Mouse (Mus musculus) adrenal gland, postnatal 10 days (tissue): Measurements from ENCODE around the gene Pdxk. TPM values are rescaled to one million over a fixed set of nuclear protein-coding genes. Genes with fewer than 3 reads are reported as not detected.

Experiments used
- microRNA-seq: library from miRNA; unstranded; fragments of <30 nt; microRNA quantifications from one replicate; pipeline ENCODE4 v1.2.0, GENCODE M21; 2021
- total RNA-seq, 2 experiments: library from RNA; stranded (reverse); gene quantifications; 2 replicates each; pipeline ENCODE4 v1.2.3; 2021

Gene Pdxk
- total RNA-seq, 2 experiments from 2014 or later, result 26.7 to 27.5 TPM

Small RNAs within 50 kb of the gene (microRNA-seq; reads per million reads assigned to microRNA genes)
- gene Mir6410, result not detected
- gene Mir6907, result 1.4 reads per million
- gene Mir6908, result not detected

Other genes starting within 250 kb of the Pdxk start
- 10 to 100 TPM; 44.3 to 53.2 TPM for gene Trappc10, start 220.3 kb downstream of the Pdxk start, total RNA-seq
- gene Agpat3, start 112.5 kb downstream of the Pdxk start, total RNA-seq, result 100 to 1,000 TPM; 327 to 351 TPM
- gene Rrp1, start 51.9 kb downstream of the Pdxk start, total RNA-seq, result 100 to 1,000 TPM; 186 to 194 TPM
- gene Cstb, start 39.3 kb downstream of the Pdxk start, total RNA-seq, result 100 to 1,000 TPM; 130 to 150 TPM
- gene Olfr1358, start 52.5 kb upstream of the Pdxk start, total RNA-seq, result not detected
- gene Ilvbl, start 109.4 kb upstream of the Pdxk start, total RNA-seq, result 10 to 100 TPM; 54.0 to 55.1 TPM
- gene Syde1, start 127.0 kb upstream of the Pdxk start, total RNA-seq, result 10 to 100 TPM; 27.3 to 29.2 TPM
- gene Olfr1357, start 153.1 kb upstream of the Pdxk start, total RNA-seq, result not detected